Mouse (Mus musculus): ENCODE results near the gene Plcb1.

Gene Plcb1

DNA sequence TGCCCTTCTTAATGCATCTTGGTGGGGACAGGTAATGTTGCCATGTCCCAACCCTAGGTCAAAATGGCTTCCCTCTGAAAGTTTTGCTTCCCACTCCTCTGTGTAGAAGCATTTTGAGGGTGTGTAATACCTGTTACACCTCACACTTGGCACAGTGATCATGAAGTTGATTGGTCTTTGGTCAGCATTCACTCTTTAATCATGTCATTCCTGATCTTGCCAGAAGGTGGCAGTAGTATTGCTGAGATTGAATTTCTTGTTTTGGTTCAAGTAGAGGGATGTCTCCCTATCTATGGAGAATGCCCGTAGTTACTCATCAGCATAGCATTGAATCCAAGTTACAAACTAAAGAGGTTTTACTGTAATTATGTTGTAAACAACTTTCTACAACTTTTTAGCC, 575.9 kb downstream of the Plcb1 start:
- TF ChIP-seq GATA4 (IDR thresholded peaks at IDR 0.05; ENCODE audit: insufficient replicate concordance, low read length): no peak

DNA sequence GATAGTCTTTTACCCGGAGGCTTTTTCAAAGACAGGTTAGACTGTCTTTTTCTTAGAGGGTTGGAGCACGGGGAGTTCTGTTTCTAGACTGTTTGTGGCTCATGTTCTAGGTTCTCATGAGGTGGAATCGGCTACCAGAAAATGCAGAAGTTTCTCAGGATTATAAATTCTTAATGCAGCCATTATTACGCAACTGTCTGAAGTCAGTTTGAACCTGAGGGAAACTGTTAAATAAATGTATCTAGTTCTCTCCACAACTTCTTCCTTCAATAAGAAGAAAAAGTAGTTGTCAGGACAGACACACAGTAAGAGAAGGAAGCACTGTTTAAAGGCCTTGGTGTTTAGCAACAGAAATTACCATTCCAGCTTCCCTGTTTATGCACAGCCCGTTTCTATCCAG, 577.1 kb downstream of the Plcb1 start:
- no peak for TF ChIP-seq GATA4 (IDR thresholded peaks at IDR 0.05; ENCODE audit: insufficient replicate concordance, low read length)

DNA sequence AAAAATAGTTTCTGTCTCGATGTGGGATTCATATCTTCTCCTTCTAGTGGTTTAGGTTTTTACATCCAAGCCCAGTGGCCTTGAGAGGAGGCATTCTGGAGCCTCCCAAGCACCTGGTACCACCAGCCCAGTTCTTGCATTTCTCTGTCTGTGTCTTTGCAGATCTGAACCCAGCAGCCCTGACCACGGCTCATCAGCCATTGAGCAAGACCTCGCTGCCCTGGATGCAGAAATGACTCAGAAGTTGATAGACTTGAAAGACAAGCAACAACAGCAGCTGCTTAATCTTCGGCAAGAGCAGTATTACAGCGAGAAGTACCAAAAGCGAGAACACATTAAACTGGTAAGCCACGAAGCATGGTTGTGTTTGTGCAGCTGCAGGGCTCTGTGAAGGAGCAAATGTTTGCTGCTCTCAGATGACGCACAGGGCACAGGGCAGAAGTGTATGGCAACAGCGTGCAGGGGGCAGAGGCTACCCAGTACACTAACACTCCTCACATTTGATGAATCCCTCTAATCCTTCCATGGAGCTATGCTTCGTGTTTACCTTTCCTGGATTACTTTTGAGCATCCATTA, 584.5 kb downstream of the Plcb1 start:
- no peak for TF ChIP-seq GATA4 (IDR thresholded peaks at IDR 0.05; ENCODE audit: insufficient replicate concordance, low read length)

DNA sequence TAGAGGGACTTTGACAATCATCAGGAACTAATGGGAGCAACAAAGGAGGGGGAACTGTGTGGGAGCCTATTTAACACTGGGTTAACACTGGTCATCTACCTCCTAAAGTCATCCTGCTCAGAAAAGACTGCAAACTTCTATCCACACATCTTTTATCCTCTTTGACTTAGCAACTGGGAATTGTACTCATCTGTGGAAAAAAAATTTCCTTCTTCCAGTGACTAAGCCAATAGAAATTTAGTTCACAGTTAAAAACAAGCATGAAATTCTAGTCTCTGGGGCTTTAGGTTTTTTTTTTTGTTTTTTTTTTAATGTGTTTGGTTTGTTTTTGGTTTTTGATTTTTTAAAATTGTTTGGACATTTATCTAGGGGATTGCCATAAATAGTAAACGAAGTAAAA, 595.5 kb downstream of the Plcb1 start:
- no peak for TF ChIP-seq GATA4 (IDR thresholded peaks at IDR 0.05; ENCODE audit: insufficient replicate concordance, low read length)

GRCm38 (mm10) chr2:135387990-135388389, 602.1 kb downstream of the Plcb1 start:
- no peak for TF ChIP-seq GATA4 (IDR thresholded peaks at IDR 0.05; ENCODE audit: insufficient replicate concordance, low read length)

- TF ChIP-seq GATA4 (IDR thresholded peaks at IDR 0.05; ENCODE audit: insufficient replicate concordance, low read length): no peak
Observed at GRCm38 (mm10) chr2:135394698-135395097, 608.8 kb downstream of the Plcb1 start.

DNA sequence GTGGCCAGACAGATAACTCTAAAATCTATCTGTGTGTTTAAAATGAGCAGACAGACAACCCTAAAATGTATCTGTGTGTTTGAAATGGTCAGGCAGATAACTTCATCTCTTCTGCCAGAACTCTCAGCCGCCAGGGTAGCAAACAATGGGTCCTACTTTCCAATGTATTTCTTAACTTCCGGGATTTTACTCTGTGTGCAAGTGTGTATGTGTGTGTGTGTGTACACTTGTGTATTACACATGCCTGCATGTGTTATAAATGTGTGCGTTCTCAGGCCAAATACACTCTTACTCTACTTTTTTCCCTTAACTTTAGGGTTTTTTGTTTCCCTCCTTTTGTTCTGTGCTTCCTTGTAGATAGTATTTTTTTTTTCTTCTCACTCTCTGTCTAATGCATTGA, 610.5 kb downstream of the Plcb1 start:
- TF ChIP-seq GATA4 (IDR thresholded peaks at IDR 0.05; ENCODE audit: insufficient replicate concordance, low read length): no peak

DNA sequence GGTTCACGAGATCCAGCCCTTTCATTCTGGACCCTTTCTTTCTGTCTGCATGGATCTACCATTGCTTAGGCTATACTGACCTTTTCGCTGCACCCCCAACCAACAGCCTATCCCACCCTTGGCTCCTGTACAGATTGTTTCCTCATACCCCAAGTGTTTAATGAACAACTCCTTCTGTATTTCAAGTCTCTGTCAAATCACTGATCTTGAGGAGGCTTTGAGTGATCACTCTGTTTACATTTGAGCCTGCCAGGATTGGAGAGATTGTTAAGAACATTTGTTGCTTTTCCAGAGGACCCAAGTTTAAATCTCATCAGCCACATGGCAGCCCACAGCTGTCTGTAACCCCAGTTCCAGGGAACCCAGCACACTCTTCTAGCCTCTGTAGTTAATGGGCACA, 612.1 kb downstream of the Plcb1 start:
- no peak for TF ChIP-seq GATA4 (IDR thresholded peaks at IDR 0.05; ENCODE audit: insufficient replicate concordance, low read length)

DNA sequence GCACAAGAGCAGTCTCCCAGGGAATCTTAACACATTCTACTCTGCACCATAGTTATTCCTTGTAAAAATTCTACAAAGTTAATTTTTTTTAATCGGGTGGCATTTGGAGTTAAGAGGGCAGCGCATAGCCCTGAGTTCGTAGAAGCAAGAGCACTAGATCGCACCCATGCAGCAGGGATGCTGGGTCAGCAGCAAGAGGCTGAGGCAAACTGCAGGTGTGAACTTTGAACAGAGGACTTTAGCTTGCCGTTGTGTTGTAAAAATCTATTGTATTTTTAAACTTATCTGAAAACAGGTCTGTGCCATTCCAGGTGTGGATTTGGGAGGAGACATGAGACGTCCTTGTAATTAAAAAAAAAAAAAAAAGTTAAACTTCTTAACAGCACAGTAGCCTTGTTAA, 613.9 kb downstream of the Plcb1 start:
- TF ChIP-seq GATA4 (IDR thresholded peaks at IDR 0.05; ENCODE audit: insufficient replicate concordance, low read length): no peak

DNA sequence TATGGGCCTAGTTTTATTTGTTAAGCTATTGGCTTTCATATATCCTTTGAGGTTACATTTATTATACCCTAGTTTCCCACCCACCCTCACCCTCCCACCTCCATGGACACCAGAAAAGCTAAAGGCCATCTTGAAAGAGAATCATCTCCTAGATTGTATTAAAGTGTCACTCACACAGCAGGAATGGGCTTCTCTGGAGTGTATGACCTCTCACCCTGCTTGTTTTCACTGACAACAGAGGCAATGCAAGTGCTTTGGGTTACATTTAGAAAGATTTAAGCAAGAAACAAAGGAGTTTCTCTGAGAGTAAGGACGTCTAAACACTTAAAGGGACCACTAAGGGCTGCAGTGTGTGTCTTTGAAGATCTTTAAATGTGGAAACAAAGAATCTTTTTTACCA, 617.0 kb downstream of the Plcb1 start:
- no peak for TF ChIP-seq GATA4 (IDR thresholded peaks at IDR 0.05; ENCODE audit: insufficient replicate concordance, low read length)

DNA sequence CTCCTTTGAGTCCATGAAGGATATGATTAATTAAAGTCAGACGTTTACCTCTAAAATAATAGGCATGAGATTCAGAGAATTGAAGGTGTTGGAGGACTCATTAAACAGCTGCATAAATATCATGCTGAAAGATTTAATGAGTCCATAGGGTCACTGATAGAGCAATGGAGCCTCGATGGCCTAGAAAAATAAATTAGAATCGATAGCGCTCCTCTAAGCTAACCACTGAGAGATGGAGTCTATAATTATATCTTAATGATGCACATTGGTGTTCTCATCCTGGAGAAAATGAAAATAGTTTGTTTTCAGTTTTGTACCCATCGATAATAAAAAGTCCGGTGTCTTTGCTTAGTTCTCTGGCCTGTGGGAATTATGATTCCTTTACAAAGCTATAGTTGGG, 617.5 kb downstream of the Plcb1 start:
- no peak for TF ChIP-seq GATA4 (IDR thresholded peaks at IDR 0.05; ENCODE audit: insufficient replicate concordance, low read length)

DNA sequence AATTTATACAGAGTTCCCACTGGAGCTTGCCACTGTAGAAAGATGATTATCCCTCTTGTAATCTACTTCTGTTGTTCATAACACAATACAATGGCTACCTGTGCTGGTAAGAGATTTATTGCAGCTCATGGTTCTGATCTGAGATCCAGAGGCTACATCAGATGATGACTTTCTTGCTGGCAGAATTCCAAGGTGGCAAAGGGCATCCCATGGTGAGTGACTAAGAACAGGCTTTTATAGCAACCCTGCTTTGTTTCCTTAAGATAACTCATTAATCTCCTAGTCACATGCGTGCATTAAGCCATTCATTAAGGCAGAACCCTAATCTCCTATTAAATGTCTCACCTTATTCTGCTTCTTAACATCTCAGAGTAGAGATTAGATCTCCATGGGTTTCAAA, 618.2 kb downstream of the Plcb1 start:
- TF ChIP-seq GATA4 (IDR thresholded peaks at IDR 0.05; ENCODE audit: insufficient replicate concordance, low read length): no peak

GRCm38 (mm10) chr2:135409418-135410097, 623.7 kb downstream of the Plcb1 start:
- TF ChIP-seq GATA4 (IDR thresholded peaks at IDR 0.05; ENCODE audit: insufficient replicate concordance, low read length): no peak

- no peak for TF ChIP-seq GATA4 (IDR thresholded peaks at IDR 0.05; ENCODE audit: insufficient replicate concordance, low read length)
Observed at GRCm38 (mm10) chr2:135411675-135412074, 625.8 kb downstream of the Plcb1 start.

- TF ChIP-seq GATA4 (IDR thresholded peaks at IDR 0.05; ENCODE audit: insufficient replicate concordance, low read length): no peak
Observed at GRCm38 (mm10) chr2:135415137-135415536, 629.3 kb downstream of the Plcb1 start.

DNA sequence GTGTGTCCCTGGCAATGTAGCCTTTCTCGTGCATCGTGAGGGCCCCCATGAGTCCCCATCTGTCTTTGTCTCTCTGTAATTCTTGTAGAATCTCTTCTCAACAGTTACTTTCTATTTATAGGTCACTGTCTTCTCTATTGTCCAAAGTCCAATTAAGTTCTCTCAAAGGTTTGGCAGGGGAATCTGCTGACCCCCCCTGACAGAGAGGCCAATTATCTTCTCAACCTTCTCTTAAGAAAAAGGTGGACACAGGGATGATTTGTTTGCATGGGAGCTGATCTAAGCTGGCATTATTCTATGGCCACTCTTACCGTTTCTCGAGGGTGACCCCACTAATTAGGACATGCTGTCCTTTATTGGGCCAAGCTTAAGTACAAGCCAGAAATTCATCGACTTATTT, 633.4 kb downstream of the Plcb1 start:
- no peak for TF ChIP-seq GATA4 (IDR thresholded peaks at IDR 0.05; ENCODE audit: insufficient replicate concordance, low read length)

DNA sequence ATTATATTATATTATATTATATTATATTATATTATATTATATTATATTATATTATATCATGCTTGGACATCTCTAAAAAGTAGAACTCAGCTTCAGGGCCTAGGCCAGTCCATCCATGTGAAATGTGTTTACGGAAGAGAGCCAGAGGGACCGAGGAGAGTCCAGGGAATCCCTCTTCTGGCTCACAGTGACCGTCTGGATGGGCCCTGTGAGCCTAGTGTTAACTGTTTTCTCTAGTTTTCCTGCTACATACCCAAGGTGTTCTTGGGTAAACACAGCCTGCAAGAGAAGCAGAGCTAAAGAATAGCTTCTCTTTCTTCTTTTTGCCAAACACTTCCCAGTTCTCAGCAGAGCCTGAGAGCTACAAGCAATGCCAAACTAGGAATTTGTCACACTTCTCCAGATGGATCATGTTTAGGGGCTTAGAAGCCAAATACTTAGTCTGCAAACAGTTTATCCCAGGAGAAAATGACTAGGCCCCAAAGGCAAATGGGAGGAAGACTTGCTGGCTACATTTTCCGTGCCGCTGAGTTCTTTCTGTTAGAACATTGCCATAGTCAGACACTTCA, 649.2 kb downstream of the Plcb1 start:
- TF ChIP-seq GATA4 (IDR thresholded peaks at IDR 0.05; ENCODE audit: insufficient replicate concordance, low read length): no peak
